Mouse (Mus musculus) C2C12 (cell line): ENCODE data around the gene Avp.

Experiments used
- CEBPB ChIP-seq: IDR thresholded peaks from one replicate; pipeline ENCODE4 v1.6.1; 2011; ENCODE audit warnings: low read depth, mild to moderate bottlenecking, control low read depth, moderate library complexity
- CTCF ChIP-seq: IDR thresholded peaks from one replicate; pipeline ENCODE4 v1.5.1; 2011; ENCODE audit not compliant: control insufficient read depth, insufficient read depth, insufficient read length
- MAX ChIP-seq: IDR thresholded peaks from one replicate; pipeline ENCODE4 v1.6.1; 2011; ENCODE audit warnings: mild to moderate bottlenecking, control low read depth
- MYOD1 ChIP-seq: IDR thresholded peaks from one replicate; pipeline ENCODE4 v1.6.1; 2011; ENCODE audit warnings: low read depth; ENCODE audit not compliant: control insufficient read depth, insufficient read length
- MYOG ChIP-seq: IDR thresholded peaks from one replicate; pipeline ENCODE4 v1.6.1; 2011; ENCODE audit not compliant: control insufficient read depth, insufficient read length; ENCODE audit errors: extremely low read depth
- USF1 ChIP-seq: IDR thresholded peaks from one replicate; pipeline ENCODE4 v1.6.1; 2011; ENCODE audit warnings: low read depth, mild to moderate bottlenecking, control low read depth, moderate library complexity

DNA sequence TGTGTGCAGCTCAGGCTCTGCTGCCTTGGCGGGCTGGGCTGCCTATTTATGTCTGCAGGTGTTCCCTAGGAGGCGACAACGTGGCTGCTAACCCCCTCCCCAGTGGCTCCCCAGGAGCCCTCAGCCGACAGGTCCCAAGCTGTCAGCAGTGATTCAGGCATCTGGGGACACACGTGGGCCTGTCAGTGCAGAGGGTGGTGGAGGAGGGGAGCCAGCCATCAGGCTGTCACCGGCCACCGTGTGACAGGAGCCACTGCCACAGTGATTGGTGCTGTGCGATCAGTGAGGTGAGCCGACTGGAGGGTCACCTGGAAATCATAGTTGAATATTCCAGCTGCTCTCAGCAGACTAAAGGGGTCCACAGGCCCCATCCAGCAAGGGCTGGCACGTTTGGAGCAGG, at the start of gene Avp:
- TF ChIP-seq USF1 (no peak), CTCF (no peak), MYOG (no peak), CEBPB (no peak), MAX (no peak), MYOD1 (no peak)
